Mouse (Mus musculus) small intestine, adult 2 months (tissue): ENCODE data around the gene Nipa2.

Experiments
- CTCF ChIP-seq: fragments of 200-500 bp; IDR thresholded peaks from 2 replicates; pipeline ENCODE4 v1.5.1; 2012; ENCODE audit warnings: low read depth, mild to moderate bottlenecking, control low read depth, inconsistent platforms, low read length, moderate library complexity, mixed read lengths; ENCODE audit not compliant: insufficient replicate concordance, insufficient read length; ENCODE audit errors: extremely low read depth
- POLR2A ChIP-seq: fragments of 200-500 bp; IDR thresholded peaks from 2 replicates; pipeline ENCODE4 v1.6.1; 2012; ENCODE audit warnings: low read depth, mild to moderate bottlenecking, control low read depth, inconsistent platforms, low read length, moderate library complexity

DNA sequence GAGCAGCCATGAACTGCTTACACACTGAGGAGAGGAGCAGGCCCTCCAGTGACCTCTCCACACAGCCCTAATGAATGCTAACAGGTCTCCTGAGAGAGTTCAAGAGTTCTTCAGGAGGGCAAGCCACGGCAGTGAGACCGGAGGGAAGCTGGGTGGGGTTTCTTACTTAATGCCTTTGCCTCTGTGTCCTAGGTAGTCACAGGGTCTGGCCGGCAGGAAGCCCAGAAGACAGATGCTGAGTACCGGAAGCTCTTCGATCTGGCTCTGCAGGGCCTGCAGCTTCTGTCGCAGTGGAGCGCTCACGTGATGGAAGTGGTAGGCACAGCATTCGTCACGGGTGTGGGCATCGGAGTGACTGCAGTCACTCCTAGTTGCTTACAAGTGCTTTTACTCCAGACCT, 70.5 kb downstream of the Nipa2 start:
- TF ChIP-seq CTCF (no peak), POLR2A (no peak)
